Mouse (Mus musculus) embryonic fibroblast, embryonic 13.5 days (primary cell): ENCODE data around the gene Cox8b. TPM values are rescaled to one million over a fixed set of nuclear protein-coding genes. Genes with fewer than 3 reads are reported as not detected.
A peak's percentile ranks its signal among the peaks of the same experiment; 100 is the strongest.

ENCODE experiments used
- H3K27ac ChIP-seq: 2 replicates; pipeline ENCODE4 v1.5.1; 2012; ENCODE audit warnings: low read length, control low read depth, inconsistent platforms; ENCODE audit not compliant: insufficient read depth
- H3K4me1 ChIP-seq: 2 replicates; pipeline ENCODE4 v1.6.1; 2011; ENCODE audit warnings: low read length; ENCODE audit not compliant: control insufficient read depth, insufficient read depth
- H3K4me3 ChIP-seq: 2 replicates; pipeline ENCODE4 v1.5.1; 2011; ENCODE audit warnings: mild to moderate bottlenecking, control low read depth, low read length; ENCODE audit not compliant: insufficient read depth
- CTCF ChIP-seq: IDR thresholded peaks from 2 replicates; pipeline ENCODE4 v1.5.1; 2011; ENCODE audit warnings: mild to moderate bottlenecking, control low read depth, low read length, moderate library complexity, borderline replicate concordance; ENCODE audit not compliant: insufficient read depth
- POLR2A ChIP-seq: IDR thresholded peaks from 2 replicates; pipeline ENCODE4 v1.6.1; 2011; ENCODE audit warnings: low read depth, mild to moderate bottlenecking, control low read depth, low read length, moderate library complexity
- polyA plus RNA-seq: library from polyadenylated mRNA; stranded (reverse); fragments of >200 nt; gene quantifications from 2 replicates; pipeline ENCODE4 v1.2.4, GENCODE M21; 2011; ENCODE audit warnings: low read depth; ENCODE audit not compliant: missing spikeins, insufficient read length

Cox8b gene
- polyA plus RNA-seq, 1 experiment, result not detected

GRCm38 (mm10) chr7:140880419-140880818, 19.8 kb downstream of the Cox8b start:
- Histone ChIP-seq H3K27ac (no peak overlapping the region), H3K4me1 (peaks cover 5% of the 10 kb centered on the region), H3K4me3 (no peak overlapping the region)
- TF ChIP-seq CTCF (no peak), POLR2A (no peak)

- TF ChIP-seq CTCF (no peak), POLR2A (no peak)
- no peak overlapping the region for H3K27ac ChIP-seq
- no peak overlapping the region for H3K4me3 ChIP-seq
- H3K4me1 ChIP-seq, result peaks cover 5% of the 10 kb centered on the region
Observed at GRCm38 (mm10) chr7:140879355-140879754, 20.9 kb downstream of the Cox8b start.

GRCm38 (mm10) chr7:140877364-140877763, 22.9 kb downstream of the Cox8b start:
- H3K4me1 ChIP-seq, result no peaks in the 10 kb centered on the region; the same call in 1 of the 2 replicates
- no peak for TF ChIP-seq POLR2A
- TF ChIP-seq CTCF, result no peak
- H3K4me3 ChIP-seq, result no peak overlapping the region
- H3K27ac ChIP-seq, result no peak overlapping the region

GRCm38 (mm10) chr7:140874224-140874623, 26.0 kb downstream of the Cox8b start:
- TF ChIP-seq POLR2A (no peak), CTCF (no peak)
- Histone ChIP-seq H3K4me1 (no peaks in the 10 kb centered on the region), H3K27ac (no peak overlapping the region), H3K4me3 (no peak overlapping the region)

- no peaks in the 10 kb centered on the region for H3K4me1 ChIP-seq
- H3K27ac ChIP-seq, result no peak overlapping the region
- TF ChIP-seq CTCF, result no peak
- TF ChIP-seq POLR2A, result peak; percentile 30; the same call in 1 of the 2 replicates
- H3K4me3 ChIP-seq, result no peak overlapping the region
Observed at GRCm38 (mm10) chr7:140864761-140865160, 35.5 kb downstream of the Cox8b start.

GRCm38 (mm10) chr7:140860728-140861127, 39.5 kb downstream of the Cox8b start:
- Histone ChIP-seq H3K27ac (no peak overlapping the region), H3K4me1 (0 out of 2 replicates have a peak, but pooled peaks cover 4% of the 10 kb centered on the region), H3K4me3 (no peak overlapping the region)
- TF ChIP-seq CTCF (no peak), POLR2A (no peak)

- Histone ChIP-seq H3K27ac (no peak overlapping the region), H3K4me3 (no peak overlapping the region), H3K4me1 (0 out of 2 replicates have a peak, but pooled peaks cover 4% of the 10 kb centered on the region)
- TF ChIP-seq POLR2A (no peak), CTCF (no peak)
Observed at GRCm38 (mm10) chr7:140859997-140860396, 40.2 kb downstream of the Cox8b start.

- TF ChIP-seq CTCF (no peak), POLR2A (no peak)
- Histone ChIP-seq H3K27ac (no peak overlapping the region), H3K4me3 (peak overlapping the region; percentile 80), H3K4me1 (0 out of 2 replicates have a peak, but pooled peaks cover 4% of the 10 kb centered on the region)
Observed at GRCm38 (mm10) chr7:140858746-140859145, 41.5 kb downstream of the Cox8b start.

GRCm38 (mm10) chr7:140857550-140858505, 42.4 kb downstream of the Cox8b start, which contains the start of gene Bet1l:
TSS of gene Bet1l (minus strand) at chr7:140857577.
- peak within 1 kb of the TSS; percentile 78 for H3K27ac ChIP-seq
- 0 out of 2 replicates have a peak, but pooled peaks cover 4% of the 10 kb centered on the region for H3K4me1 ChIP-seq
- H3K4me3 ChIP-seq, result peak within 1 kb of the TSS; percentile 80
- TF ChIP-seq CTCF, result no peak
- TF ChIP-seq POLR2A, result no peak
